Mouse (Mus musculus): ENCODE measurements around the gene Epo.

- TF ChIP-seq CTCF (IDR thresholded peaks at IDR 0.05; ENCODE audit: insufficient read depth, low read depth, low read length) (no peak), POLR2A (IDR thresholded peaks at IDR 0.05; ENCODE audit: insufficient read depth, low read depth, low read length) (no peak)
Observed at GRCm38 (mm10) chr5:137466946-137467345, 66.1 kb downstream of the Epo start.
